In the genomic region with DNA sequence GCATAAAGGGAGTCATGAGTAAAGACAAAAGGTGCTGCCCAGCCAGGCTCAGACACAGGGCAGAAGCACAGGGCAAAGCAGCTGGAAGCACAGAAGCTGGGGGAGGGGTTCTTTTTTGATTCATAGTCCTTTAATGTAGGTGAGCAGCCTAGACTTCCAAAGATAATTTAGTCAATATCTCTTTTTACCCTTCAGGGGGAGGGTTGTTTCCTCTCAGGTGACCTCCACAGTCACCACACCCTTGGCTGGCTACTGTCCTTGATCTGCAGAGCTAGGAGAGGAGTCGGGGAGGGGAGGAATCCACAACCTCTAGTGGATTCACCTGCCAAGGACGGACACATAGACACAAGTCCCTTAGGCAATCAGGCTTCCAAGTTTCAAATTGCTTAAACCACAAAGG, we compare ENCODE assay signal across 21 mouse cellular contexts.
"Had no signal": no experiment of that assay in that cellular context is flagged by ENCODE, and none has a peak within 500 bp of the region (broad histone marks: within the 10 kb centered on the region; RNA-seq: fewer than 3 reads in every experiment).

No protein-coding gene starts in this region.

- H3K27me3 ChIP-seq: lung, embryonic 15.5 days; midbrain, embryonic 13.5 days; midbrain, embryonic 15.5 days; neural tube, embryonic 13.5 days; neural tube, embryonic 15.5 days; stomach, embryonic 15.5 days had no signal

- H3K36me3 ChIP-seq: lung, embryonic 15.5 days; midbrain, embryonic 13.5 days; midbrain, embryonic 15.5 days; neural tube, embryonic 13.5 days; neural tube, embryonic 15.5 days; stomach, embryonic 15.5 days had no signal

- H3K4me1 ChIP-seq: lung, embryonic 15.5 days; midbrain, embryonic 13.5 days; midbrain, embryonic 15.5 days; neural tube, embryonic 13.5 days; neural tube, embryonic 15.5 days; stomach, embryonic 15.5 days had no signal

- H3K27ac ChIP-seq: lung, embryonic 15.5 days; macrophage; midbrain, embryonic 13.5 days; midbrain, embryonic 15.5 days; neural tube, embryonic 13.5 days; neural tube, embryonic 15.5 days; stomach, embryonic 15.5 days; stomach, postnatal 0 days had no signal

- H3K4me3 ChIP-seq: lung, embryonic 15.5 days; megakaryocyte, embryonic 14.5 days; midbrain, embryonic 13.5 days; midbrain, embryonic 15.5 days; myocyte; neural tube, embryonic 13.5 days; neural tube, embryonic 15.5 days; stomach, embryonic 15.5 days had no signal

- H3K9me3 ChIP-seq: lung, embryonic 15.5 days; megakaryocyte, embryonic 14.5 days; midbrain, embryonic 13.5 days; midbrain, embryonic 15.5 days; neural tube, embryonic 13.5 days; neural tube, embryonic 15.5 days; stomach, embryonic 15.5 days had no signal

- DNase-seq: liver, postnatal 0 days; lung, adult 2 months; lung, postnatal 14 days; lung, postnatal 36 days; retina, postnatal 1 day; right cerebral cortex, adult 18-20 months; right cerebral cortex, postnatal 25 days; right cerebral cortex, postnatal 4 days; spleen, adult 18-20 months; thymus, postnatal 14 days; thymus, postnatal 36 days had no signal
